Mouse (Mus musculus) heart, adult 18-20 months (tissue): ENCODE results near the gene Gsx2. TPM values are rescaled to one million over a fixed set of nuclear protein-coding genes. Genes with fewer than 3 reads are reported as not detected.

ENCODE experiments used
- DNase-seq, 2 experiments: peaks; one replicate each; pipeline ENCODE4 v3.0.0; 2021 to 2022; ENCODE audit warnings: mixed read lengths in 1 of 2
- total RNA-seq, 2 experiments: library from RNA; stranded (reverse); gene quantifications; 2 replicates each; pipeline ENCODE4 v1.2.3; 2021

Gsx2 gene
- total RNA-seq, 2 experiments from 2014 or later: not detected

- no peak for DNase-seq
Observed at GRCm38 (mm10) chr5:75076326-75077050, 1.1 kb downstream of the Gsx2 start.

- DNase-seq: no peak
Observed at GRCm38 (mm10) chr5:75077051-75077380, 1.6 kb downstream of the Gsx2 start.

GRCm38 (mm10) chr5:75079564-75079963 is 4.2 kb downstream of the Gsx2 start:
- DNase-seq: no peak

DNA sequence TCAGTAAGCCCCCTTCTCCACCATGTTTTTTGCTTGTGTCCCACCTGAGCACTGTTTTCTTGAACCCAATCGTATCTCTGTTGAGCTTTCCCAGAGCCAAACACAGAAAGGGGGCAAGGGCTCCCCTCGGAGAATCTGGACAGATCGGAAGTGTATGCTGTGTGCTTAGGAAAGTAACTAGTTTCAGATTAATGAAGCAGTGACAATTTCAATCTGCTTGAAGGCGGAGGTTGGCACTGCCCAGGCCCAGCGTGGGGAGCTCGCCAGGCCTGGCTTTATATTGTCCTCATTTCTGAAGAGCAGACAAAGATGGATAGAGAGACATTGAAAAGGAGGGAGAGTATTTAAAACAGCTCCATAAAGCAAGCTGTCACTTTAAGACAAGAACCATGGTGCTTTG is 7.0 kb downstream of the Gsx2 start:
- no peak for DNase-seq

- DNase-seq: peak in 1 of 2 experiments; percentile 16
Observed at GRCm38 (mm10) chr5:75083061-75083460, 7.7 kb downstream of the Gsx2 start.

DNA sequence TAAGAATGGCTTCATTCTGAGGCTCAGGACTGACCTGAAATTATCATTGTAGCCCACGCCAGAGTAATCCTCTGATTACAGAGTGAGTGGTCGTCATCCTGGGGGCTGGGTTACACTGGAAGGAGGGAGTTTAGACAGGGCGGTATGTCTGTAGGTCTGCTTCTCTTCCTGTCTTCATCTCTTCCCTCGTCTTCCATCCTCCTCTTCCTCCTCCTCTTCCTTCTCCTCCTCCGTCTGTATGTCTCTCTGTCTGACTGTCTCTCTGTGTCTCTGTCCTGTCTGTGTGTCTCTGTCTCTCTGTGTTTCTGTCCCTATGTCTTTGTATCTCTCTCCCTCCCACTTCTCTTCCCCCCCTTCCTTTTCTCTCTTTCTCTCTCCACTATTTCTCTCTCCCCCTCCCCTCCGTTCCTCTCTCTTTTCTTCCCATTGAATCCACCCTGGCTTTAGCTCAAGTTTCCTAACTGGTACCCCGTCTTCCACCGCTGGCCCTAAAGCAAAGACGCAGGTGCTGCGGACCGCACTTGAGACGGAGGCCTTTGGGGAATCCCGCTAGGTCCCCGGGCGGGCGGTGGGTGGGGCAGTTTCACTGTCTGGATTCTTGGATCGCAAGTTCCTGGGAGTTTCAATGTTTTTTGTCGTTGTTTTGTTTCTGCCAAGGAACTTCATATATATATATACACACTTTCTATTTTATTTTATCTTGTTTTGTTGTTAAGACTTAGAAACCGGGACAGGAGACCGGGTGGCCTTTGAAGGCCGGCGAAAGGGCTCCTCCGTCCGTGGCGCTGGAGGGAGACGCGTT is 8.4 kb downstream of the Gsx2 start:
- DNase-seq: peak in 1 of 2 experiments; percentile 47

GRCm38 (mm10) chr5:75084393-75084870 is 9.0 kb downstream of the Gsx2 start:
- peak in 1 of 2 experiments; percentile 36 for DNase-seq

GRCm38 (mm10) chr5:75084871-75085520 is 9.6 kb downstream of the Gsx2 start:
- DNase-seq: no peak

GRCm38 (mm10) chr5:75085521-75085875 is 10.1 kb downstream of the Gsx2 start:
- DNase-seq: no peak

DNA sequence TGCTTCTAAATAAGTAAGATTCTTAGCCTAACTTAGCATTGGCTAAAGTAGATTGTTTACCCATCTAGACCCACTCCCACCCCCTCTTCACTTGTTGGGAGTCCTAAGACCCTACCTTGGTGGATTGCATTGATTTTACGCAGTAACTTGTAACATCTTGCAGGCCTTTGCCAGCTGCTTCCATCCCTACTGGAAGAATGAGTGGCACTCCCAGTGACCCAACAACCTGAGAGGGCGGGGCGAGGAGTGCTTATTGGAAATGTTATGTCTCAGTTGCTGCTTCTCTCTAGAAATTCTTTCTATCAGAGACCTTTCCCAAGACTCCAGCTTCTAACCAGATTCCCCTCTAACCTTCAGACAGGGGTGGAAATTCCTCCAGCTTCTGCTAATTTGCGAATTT is 10.5 kb downstream of the Gsx2 start:
- no peak for DNase-seq

DNA sequence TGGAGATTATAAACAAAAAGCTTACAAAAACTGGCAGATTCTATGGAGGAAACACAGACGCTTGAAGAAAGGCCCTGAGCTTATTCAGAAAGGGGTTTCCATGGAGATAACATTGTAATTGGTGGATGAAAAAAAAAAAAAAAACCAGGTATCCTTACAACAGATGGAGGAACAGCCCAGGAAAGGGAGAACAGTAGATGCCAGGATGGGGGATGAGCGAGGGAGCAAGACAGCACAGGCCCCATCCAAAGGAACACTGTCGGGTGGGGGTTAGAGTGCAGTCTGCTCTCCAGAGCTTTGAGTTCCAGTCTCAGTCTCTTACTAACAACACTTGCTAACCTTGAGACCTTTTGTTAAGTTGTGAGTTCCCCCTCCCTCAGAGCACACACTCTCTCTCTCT is 31.1 kb downstream of the Gsx2 start:
- no peak for DNase-seq

DNA sequence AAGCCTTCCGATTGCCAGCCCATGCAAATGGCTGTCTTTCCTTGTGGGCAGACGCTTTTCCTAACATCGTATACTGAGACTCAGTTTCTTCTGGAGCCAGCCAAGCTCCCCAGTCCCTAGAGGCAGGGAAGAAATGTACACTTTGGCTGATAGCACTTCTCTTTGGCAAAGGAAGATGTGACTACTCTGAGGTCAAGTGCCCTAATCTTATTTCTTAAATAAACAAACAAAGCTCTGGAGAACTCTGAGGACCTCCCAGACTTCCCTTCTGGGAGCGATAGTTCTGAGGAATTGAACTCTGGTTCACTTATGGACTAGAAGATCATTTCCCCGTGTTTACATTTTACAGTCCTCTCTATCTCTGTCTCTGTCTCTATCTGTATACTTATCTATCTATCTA is 34.0 kb downstream of the Gsx2 start:
- no peak for DNase-seq

- no peak for DNase-seq
Observed at GRCm38 (mm10) chr5:75111781-75112180, 36.4 kb downstream of the Gsx2 start.

GRCm38 (mm10) chr5:75118840-75119239 is 43.4 kb downstream of the Gsx2 start:
- no peak for DNase-seq

GRCm38 (mm10) chr5:75121646-75122045 is 46.2 kb downstream of the Gsx2 start:
- peak; percentile 73 to 83 for DNase-seq

Other genes with a start within 250 kb of the Gsx2 start
- gene Chic2, start 30.8 kb upstream of the Gsx2 start, total RNA-seq: 10 to 100 TPM; 16.7 to 17.0 TPM
- gene Pdgfra, start 76.7 kb downstream of the Gsx2 start, total RNA-seq: 10 to 100 TPM; 20.5 to 23.7 TPM